Mouse (Mus musculus) 3134 (cell line): ENCODE data around the gene Slc22a5.

ENCODE experiments used
- DNase-seq: peaks from one replicate; pipeline ENCODE4 v3.0.0-alpha.2; 2011; ENCODE audit warnings: low spot score; ENCODE audit not compliant: insufficient read length; ENCODE audit errors: extremely low read depth

The Slc22a5 gene

GRCm38 (mm10) chr11:53842161-53842581 is 49.3 kb downstream of the Slc22a5 start:
- no peak for DNase-seq

GRCm38 (mm10) chr11:53841514-53841913 is 49.9 kb downstream of the Slc22a5 start:
- DNase-seq, result no peak

GRCm38 (mm10) chr11:53839663-53840642 is 51.5 kb downstream of the Slc22a5 start:
- DNase-seq, result no peak

- no peak for DNase-seq
These were observed 52.3 kb downstream of the Slc22a5 start for GRCm38 (mm10) chr11:53839147-53839546.

GRCm38 (mm10) chr11:53837731-53838130 is 53.7 kb downstream of the Slc22a5 start:
- peak; percentile 42 for DNase-seq

- DNase-seq, result no peak
These were observed 56.0 kb downstream of the Slc22a5 start for GRCm38 (mm10) chr11:53835379-53836010.

GRCm38 (mm10) chr11:53825409-53825808 is 66.1 kb downstream of the Slc22a5 start:
- DNase-seq, result no peak

- DNase-seq, result no peak
These were observed 69.5 kb downstream of the Slc22a5 start for GRCm38 (mm10) chr11:53821945-53822338.

GRCm38 (mm10) chr11:53821230-53821944 is 70.1 kb downstream of the Slc22a5 start:
- peak; percentile 61 for DNase-seq

GRCm38 (mm10) chr11:53820516-53821170 is 70.8 kb downstream of the Slc22a5 start:
- DNase-seq, result no peak

- no peak for DNase-seq
These were observed 71.9 kb downstream of the Slc22a5 start for GRCm38 (mm10) chr11:53819511-53819910.

GRCm38 (mm10) chr11:53818794-53819193 is 72.7 kb downstream of the Slc22a5 start:
- no peak for DNase-seq

GRCm38 (mm10) chr11:53816841-53817375 is 74.6 kb downstream of the Slc22a5 start:
- no peak for DNase-seq

GRCm38 (mm10) chr11:53814810-53815209 is 76.7 kb downstream of the Slc22a5 start:
- DNase-seq, result no peak
